ENCODE assay signal across 19 mouse cellular contexts in the genomic region with DNA sequence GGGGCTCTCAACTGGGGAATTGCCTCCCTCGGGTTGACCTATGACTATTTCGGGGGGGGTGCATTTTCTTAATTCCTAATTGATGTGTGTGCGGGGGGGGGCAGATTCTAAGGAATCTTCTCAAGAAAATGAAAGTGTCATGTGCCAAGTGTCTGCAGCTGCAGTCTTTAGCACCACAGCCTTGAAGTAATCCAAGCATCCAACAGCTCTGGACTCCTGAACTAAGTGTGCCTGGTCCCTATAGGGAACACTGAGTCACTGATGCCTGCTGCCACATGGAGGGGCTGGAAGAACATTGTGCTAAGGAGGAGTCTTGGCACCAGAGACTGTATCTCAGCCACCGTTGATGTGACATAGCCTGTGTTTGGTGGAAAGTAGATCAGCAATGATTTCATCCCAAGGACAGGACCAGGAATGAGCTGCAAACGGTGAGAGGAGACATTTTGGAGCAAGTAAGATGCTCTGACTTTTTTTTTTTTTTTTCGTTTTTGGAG. TPM values are rescaled to one million over a fixed set of nuclear protein-coding genes. Genes with fewer than 3 reads are reported as not detected.
A peak's percentile ranks its signal among the peaks of the same experiment; 100 is the strongest.
DNase-seq lines count a peak whose midpoint lies in the region; ATAC-seq and TF ChIP-seq lines count a peak whose summit lies in the region.
"Had no signal": no experiment of that assay in that cellular context is flagged by ENCODE, and none has a peak within 500 bp of the region (broad histone marks: within the 10 kb centered on the region; RNA-seq: fewer than 3 reads in every experiment).

No protein-coding gene starts in this region.

- intact Hi-C loops in gastrocnemius, adult 2 months (cut with DNase I) = no loop called here

- ATAC-seq in activated CD4-positive, CD25-positive, alpha-beta regulatory T cell, adult 4 months = no peak

- H3K4me3 ChIP-seq in gastrocnemius, adult 2 months = no peak overlapping the region
- H3K4me3 ChIP-seq: heart, adult 2 months; heart, embryonic 15.5 days; hindbrain, embryonic 15.5 days; midbrain, embryonic 12.5 days had no signal

- H3K27ac ChIP-seq in gastrocnemius, adult 2 months = no peak overlapping the region
- H3K27ac ChIP-seq: heart, adult 2 months; heart, embryonic 15.5 days; hindbrain, embryonic 15.5 days; midbrain, embryonic 12.5 days had no signal

- no peak for TF ChIP-seq CTCF in gastrocnemius, adult 2 months (IDR thresholded peaks at IDR 0.05)

- peak; percentile 25 for DNase-seq in gastrocnemius, postnatal 25 days
- DNase-seq in gastrocnemius, adult 2 months = no peak
- peak; percentile 41 for DNase-seq in layer of hippocampus, adult 9-11 months
- DNase-seq in layer of hippocampus, postnatal 10 days (ENCODE audit: low spot score in 2 of 2) = no peak
- peak; percentile 69 for DNase-seq in brain, adult 2 months (ENCODE audit: low read depth, low spot score)
- peak; percentile 36 for DNase-seq in skeletal muscle tissue, adult 2 months (ENCODE audit: low read depth, low spot score)
- DNase-seq: adrenal gland, postnatal 10 days; B cell, adult 2 months; cerebellum, adult 9-10 months; gastrocnemius, postnatal 10 days; heart, adult 2 months; kidney, adult 9 months; kidney, postnatal 25 days; right cerebral cortex, postnatal 25 days; thymus, postnatal 36 days had no signal

RNA-seq across cellular contexts. Expression of gene Itm2c, which starts 36.8 kb away (rescaled TPM):
- 10 to 100 TPM; 21.2 to 22.6 TPM for total RNA-seq in gastrocnemius, postnatal 25 days (2021)
- total RNA-seq in gastrocnemius, adult 2 months (2021) = 10 to 100 TPM; 22.3 to 23.1 TPM
- total RNA-seq in layer of hippocampus, postnatal 10 days (2021) = 100 to 1,000 TPM; 262 to 270 TPM
- 100 to 1,000 TPM in 1 of 2 experiments, 10 to 100 TPM in 1; 75.8 to 126 TPM for polyA plus RNA-seq in activated CD4-positive, CD25-positive, alpha-beta regulatory T cell, adult 4 months (2017; shearing (Covaris generic))

Comparison
In these comparisons a context has a peak if more than half of its experiments do, and no peak if none do; other contexts are left out.
1. DNase-seq: peak in gastrocnemius, postnatal 25 days (single experiment), layer of hippocampus, adult 9-11 months (single experiment), brain, adult 2 months (single experiment) and skeletal muscle tissue, adult 2 months (single experiment); none in gastrocnemius, adult 2 months (single experiment) and layer of hippocampus, postnatal 10 days (0 of 2).
2. RNA of gene Itm2c, which starts 36.8 kb away (total RNA-seq): 262 to 270 TPM in layer of hippocampus, postnatal 10 days; 22.3 to 23.1 TPM in gastrocnemius, adult 2 months and 21.2 to 22.6 TPM in gastrocnemius, postnatal 25 days; every median in the first group is over 10 times any median in the second.